Mouse (Mus musculus) heart, embryonic 14.5 days (tissue): ENCODE data around the gene Col5a1. TPM values are rescaled to one million over a fixed set of nuclear protein-coding genes. Genes with fewer than 3 reads are reported as not detected.
A peak's percentile ranks its signal among the peaks of the same experiment; 100 is the strongest.

ENCODE experiments used
- ATAC-seq: fragments of 200-750 bp; cut with Nextera tagmentation; 2 replicates; pipeline ENCODE4 v1.8.0; 2017; ENCODE audit warnings: low read depth, moderate TSS enrichment; ENCODE audit not compliant: insufficient number of reproducible peaks, insufficient read depth, low FRiP score
- H3K27ac ChIP-seq, 2 experiments: fragments of 200-500 bp in 1 of 2; fragments of 300-500 bp in 1 of 2; sonication (generic) in 1 of 2; replicated peaks in 1 of 2; 2 replicates each; pipeline ENCODE4 v1.5.1; 2012 to 2014; ENCODE audit warnings: low read depth in 2 of 2, low read length in 2 of 2, control low read depth in 1 of 2, mild to moderate bottlenecking in 1 of 2, mixed read lengths in 1 of 2; ENCODE audit not compliant: control insufficient read depth in 1 of 2, insufficient read depth in 1 of 2
- H3K27me3 ChIP-seq: fragments of 300-500 bp; sonication (generic); 2 replicates; pipeline ENCODE4 v1.6.1; 2014; ENCODE audit warnings: mild to moderate bottlenecking, low read length, control low read depth; ENCODE audit not compliant: control insufficient read depth, insufficient read depth
- H3K36me3 ChIP-seq: fragments of 300-500 bp; sonication (generic); 2 replicates; pipeline ENCODE4 v1.6.1; 2014; ENCODE audit warnings: mild to moderate bottlenecking, control low read depth, low read length, mixed read lengths; ENCODE audit not compliant: control insufficient read depth, insufficient read depth
- H3K4me1 ChIP-seq, 2 experiments: fragments of 200-500 bp in 1 of 2; fragments of 300-500 bp in 1 of 2; sonication (generic) in 1 of 2; 2 replicates each; pipeline ENCODE4 v1.6.1; 2012 to 2014; ENCODE audit warnings: low read length in 2 of 2, control low read depth in 1 of 2, mixed read lengths in 1 of 2; ENCODE audit not compliant: control insufficient read depth in 2 of 2, insufficient read depth in 2 of 2
- H3K4me2 ChIP-seq: fragments of 300-500 bp; sonication (generic); 2 replicates; pipeline ENCODE4 v1.6.1; 2014; ENCODE audit warnings: mild to moderate bottlenecking, low read length
- H3K4me3 ChIP-seq, 2 experiments: fragments of 200-500 bp in 1 of 2; fragments of 300-500 bp in 1 of 2; sonication (generic) in 1 of 2; 2 replicates each; pipeline ENCODE4 v1.5.1; 2012 to 2014; ENCODE audit warnings: low read length in 2 of 2, mild to moderate bottlenecking in 2 of 2, control low read depth in 1 of 2, low read depth in 1 of 2, moderate library complexity in 1 of 2; ENCODE audit not compliant: control insufficient read depth in 1 of 2, insufficient read depth in 1 of 2
- H3K9ac ChIP-seq: fragments of 300-500 bp; sonication (generic); 2 replicates; pipeline ENCODE4 v1.6.1; 2014; ENCODE audit warnings: mild to moderate bottlenecking, low read length
- H3K9me3 ChIP-seq: fragments of 300-500 bp; sonication (generic); 2 replicates; pipeline ENCODE4 v1.6.1; 2016; ENCODE audit warnings: low read length, control low read depth; ENCODE audit not compliant: control insufficient read depth
- WGBS: fragments of 180-500 bp; shearing (Covaris S2); extraction: QIAGEN DNeasy Blood & Tissue Kit; methylation state at CpG from one replicate; pipeline ENCODE4 v1.1.7; 2014; 5-methylcytosine and 5-hydroxymethylcytosine counted together
- polyA plus RNA-seq: library from polyadenylated mRNA; unstranded; fragments of >200 nt; fragmentation: Nextera tagmentation; extraction: Ambion mirVana; gene quantifications from 2 replicates; pipeline ENCODE4 v1.2.1, GENCODE M21; 2014

The Col5a1 gene
- polyA plus RNA-seq, 1 experiment from 2014 or later = 70.0 TPM

- no peak for ATAC-seq
- Histone ChIP-seq H3K27ac (no peak overlapping the region), H3K9ac (no peak overlapping the region), H3K9me3 (no peaks in the 10 kb centered on the region), H3K4me1 (no peaks in the 10 kb centered on the region), H3K36me3 (peaks cover 55% of the 10 kb centered on the region), H3K4me3 (no peak overlapping the region), H3K27me3 (no peaks in the 10 kb centered on the region), H3K4me2 (no peak overlapping the region)
- WGBS = 20% methylated on average over 6 of the region's 6 CpGs
Observed at GRCm38 (mm10) chr2:27969158-27969557, 82.9 kb downstream of the Col5a1 start.

GRCm38 (mm10) chr2:27973840-27974239 lies 87.6 kb downstream of the Col5a1 start:
- 63% methylated on average over 3 of the region's 3 CpGs for WGBS
- ATAC-seq = no peak

GRCm38 (mm10) chr2:27975786-27976185 lies 89.6 kb downstream of the Col5a1 start:
- Histone ChIP-seq H3K9me3 (no peaks in the 10 kb centered on the region), H3K4me3 (no peak overlapping the region), H3K36me3 (peaks cover 52% of the 10 kb centered on the region), H3K4me2 (no peak overlapping the region), H3K27me3 (no peaks in the 10 kb centered on the region), H3K4me1 (peaks cover 3 to 6% of the 10 kb centered on the region in 2 experiments; a peak in 2 of 4 replicates), H3K9ac (no peak overlapping the region), H3K27ac (no peak overlapping the region)
- ATAC-seq = peak; percentile 49; the same call in 1 of the 2 replicates
- 25% methylated on average over 3 of the region's 3 CpGs for WGBS

More at GRCm38 (mm10) chr2:27973840-27974239, 87.6 kb downstream of the Col5a1 start:
- no peak overlapping the region for H3K4me2 ChIP-seq
- peaks cover 3 to 6% of the 10 kb centered on the region in 2 experiments; a peak in 2 of 4 replicates for H3K4me1 ChIP-seq
- H3K9me3 ChIP-seq = no peaks in the 10 kb centered on the region
- no peak overlapping the region for H3K27ac ChIP-seq
- no peaks in the 10 kb centered on the region for H3K27me3 ChIP-seq
- H3K36me3 ChIP-seq = peaks cover 42% of the 10 kb centered on the region
- H3K4me3 ChIP-seq = no peak overlapping the region
- no peak overlapping the region for H3K9ac ChIP-seq

- no peaks in the 10 kb centered on the region for H3K9me3 ChIP-seq
- H3K9ac ChIP-seq = no peak overlapping the region
- H3K36me3 ChIP-seq = peaks cover 51% of the 10 kb centered on the region
- H3K4me1 ChIP-seq = peaks cover 3 to 6% of the 10 kb centered on the region in 2 experiments; a peak in 2 of 4 replicates
- 84% methylated on average over 4 of the region's 4 CpGs for WGBS
- H3K27ac ChIP-seq = no peak overlapping the region
- ATAC-seq = no peak
- no peak overlapping the region for H3K4me2 ChIP-seq
- H3K27me3 ChIP-seq = no peaks in the 10 kb centered on the region
- H3K4me3 ChIP-seq = no peak overlapping the region
Observed at GRCm38 (mm10) chr2:27976512-27976911, 90.3 kb downstream of the Col5a1 start.

GRCm38 (mm10) chr2:27981066-27981465 lies 94.8 kb downstream of the Col5a1 start:
- H3K27me3 ChIP-seq = no peaks in the 10 kb centered on the region
- WGBS = 88% methylated on average over 2 of the region's 2 CpGs

GRCm38 (mm10) chr2:27981621-27982535 lies 95.7 kb downstream of the Col5a1 start:
- no peaks in the 10 kb centered on the region for H3K4me1 ChIP-seq
- no peak overlapping the region for H3K9ac ChIP-seq
- peaks cover 43% of the 10 kb centered on the region for H3K36me3 ChIP-seq
- ATAC-seq = no peak
- no peaks in the 10 kb centered on the region for H3K9me3 ChIP-seq
- H3K27ac ChIP-seq = no peak overlapping the region
- no peaks in the 10 kb centered on the region for H3K27me3 ChIP-seq
- WGBS = 70% methylated on average over 14 of the region's 14 CpGs
- no peak overlapping the region for H3K4me3 ChIP-seq
- H3K4me2 ChIP-seq = no peak overlapping the region

More at GRCm38 (mm10) chr2:27981066-27981465, 94.8 kb downstream of the Col5a1 start:
- Histone ChIP-seq H3K4me1 (no peaks in the 10 kb centered on the region), H3K27ac (no peak overlapping the region), H3K9ac (no peak overlapping the region), H3K9me3 (no peaks in the 10 kb centered on the region), H3K36me3 (peaks cover 37% of the 10 kb centered on the region), H3K4me3 (no peak overlapping the region), H3K4me2 (no peak overlapping the region)
- no peak for ATAC-seq

GRCm38 (mm10) chr2:27983093-27983492 lies 96.9 kb downstream of the Col5a1 start:
- Histone ChIP-seq H3K9ac (no peak overlapping the region), H3K4me2 (no peak overlapping the region), H3K36me3 (peaks cover 43% of the 10 kb centered on the region), H3K9me3 (no peaks in the 10 kb centered on the region), H3K27ac (no peak overlapping the region), H3K4me3 (no peak overlapping the region), H3K4me1 (no peaks in the 10 kb centered on the region), H3K27me3 (no peaks in the 10 kb centered on the region)
- ATAC-seq = no peak
